ENCODE assay signal across 13 mouse cellular contexts in genomic region chr1:42704981-42705810, GRCm38 (mm10). TPM values are rescaled to one million over a fixed set of nuclear protein-coding genes. Genes with fewer than 3 reads are reported as not detected.
DNase-seq lines count a peak whose midpoint lies in the region; ATAC-seq and TF ChIP-seq lines count a peak whose summit lies in the region.
"Had no signal": no experiment of that assay in that cellular context is flagged by ENCODE, and none has a peak within 500 bp of the region (broad histone marks: within the 10 kb centered on the region; RNA-seq: fewer than 3 reads in every experiment).

No protein-coding gene starts in this region.

- no peak for TF ChIP-seq POLR2A in cortical plate, adult 2 months (IDR thresholded peaks at IDR 0.05; ENCODE audit: extremely low read depth, insufficient read depth, low read length)

- 3% methylated on average over 17 of the region's 17 CpGs for WGBS in forebrain, embryonic 11.5 days
- WGBS in midbrain, embryonic 13.5 days = 4% methylated on average over 17 of the region's 17 CpGs

- H3K27me3 ChIP-seq in forebrain, embryonic 11.5 days (ENCODE audit: control insufficient read depth, insufficient read depth, low read length) = peaks cover 2% of the 10 kb centered on the region; the same call in 1 of the 2 replicates
- 0 out of 2 replicates have a peak, but pooled peaks cover 4% of the 10 kb centered on the region for H3K27me3 ChIP-seq in midbrain, embryonic 13.5 days

- DNase-seq in forebrain, embryonic 11.5 days (ENCODE audit: low spot score) = peak; percentile 62
- DNase-seq in kidney, adult 18-20 months = peak; percentile 62
- DNase-seq in ovary, postnatal 14 days (ENCODE audit: low spot score) = no peak
- DNase-seq in left cerebral cortex, postnatal 4 days = no peak
- DNase-seq: gastrocnemius, postnatal 10 days; heart, postnatal 36 days; layer of hippocampus, postnatal 36 days; right cerebral cortex, postnatal 4 days had no signal

- no peak overlapping the region for H3K4me3 ChIP-seq in cortical plate, adult 2 months (ENCODE audit: insufficient read depth, low read length)
- H3K4me3 ChIP-seq in forebrain, embryonic 11.5 days (ENCODE audit: low read depth, low read length) = peak overlapping the region; percentile 16
- peak overlapping the region; percentile 42 for H3K4me3 ChIP-seq in midbrain, embryonic 13.5 days (replicated peaks)
- H3K4me3 ChIP-seq: liver, embryonic 15.5 days had no signal

- peak overlapping the region; percentile 68 for H3K4me2 ChIP-seq in forebrain, embryonic 11.5 days (ENCODE audit: low read depth, low read length, severe bottlenecking)
- H3K4me2 ChIP-seq in midbrain, embryonic 13.5 days (replicated peaks) = peak overlapping the region; percentile 82
- H3K4me2 ChIP-seq: liver, embryonic 15.5 days had no signal

- no peaks in the 10 kb centered on the region; the same call in 1 of the 2 replicates for H3K4me1 ChIP-seq in cortical plate, adult 2 months (ENCODE audit: control insufficient read depth, insufficient read depth, low read length)
- peaks cover 34% of the 10 kb centered on the region for H3K4me1 ChIP-seq in forebrain, embryonic 11.5 days (replicated peaks; ENCODE audit: control insufficient read depth, insufficient read depth, low read length)
- H3K4me1 ChIP-seq in midbrain, embryonic 13.5 days (replicated peaks) = peaks cover 89% of the 10 kb centered on the region
- H3K4me1 ChIP-seq: liver, embryonic 15.5 days had no signal

- no peaks in the 10 kb centered on the region for H3K9me3 ChIP-seq in forebrain, embryonic 11.5 days (ENCODE audit: control insufficient read depth, low read length)
- H3K9me3 ChIP-seq in midbrain, embryonic 13.5 days = no peaks in the 10 kb centered on the region
- H3K9me3 ChIP-seq: liver, embryonic 15.5 days had no signal

- intact Hi-C loops in left cerebral cortex, postnatal 4 days (cut with DNase I) = loop anchor here (10.0 kb wide), 2 partner anchors 340 to 1820 kb away; no protein-coding TSS in a partner anchor

- 0 out of 2 replicates have a peak, but pooled peaks have one; percentile 6 for ATAC-seq in forebrain, embryonic 11.5 days (replicated peaks; ENCODE audit: low FRiP score)
- no peak for ATAC-seq in midbrain, embryonic 13.5 days
- no peak for ATAC-seq in megakaryocyte, adult 5-6 weeks (ENCODE audit: poor library complexity, severe bottlenecking)
- ATAC-seq in monocyte, adult 5-6 weeks (replicated peaks; ENCODE audit: insufficient number of reproducible peaks, low FRiP score, low TSS enrichment, poor library complexity, severe bottlenecking) = no peak

- H3K9ac ChIP-seq in forebrain, embryonic 11.5 days (ENCODE audit: low read length) = peak overlapping the region; percentile 69
- H3K9ac ChIP-seq in midbrain, embryonic 13.5 days (replicated peaks) = peak overlapping the region; percentile 61
- H3K9ac ChIP-seq: liver, embryonic 15.5 days had no signal

- H3K27ac ChIP-seq in cortical plate, adult 2 months (ENCODE audit: insufficient read depth, low read length) = 0 out of 2 replicates have a peak overlapping the region, but pooled peaks have one; percentile 39
- H3K27ac ChIP-seq in forebrain, embryonic 11.5 days (ENCODE audit: low read depth, low read length) = peak overlapping the region; percentile 91
- peak overlapping the region; percentile 68 for H3K27ac ChIP-seq in midbrain, embryonic 13.5 days
- H3K27ac ChIP-seq: liver, embryonic 15.5 days had no signal

- TF ChIP-seq CTCF in cortical plate, adult 2 months (IDR thresholded peaks at IDR 0.05; ENCODE audit: extremely low read depth, insufficient read depth, low read length) = no peak

- H3K36me3 ChIP-seq in forebrain, embryonic 11.5 days (ENCODE audit: control insufficient read depth, insufficient read depth, low read length) = no peaks in the 10 kb centered on the region
- no peaks in the 10 kb centered on the region for H3K36me3 ChIP-seq in midbrain, embryonic 13.5 days
- H3K36me3 ChIP-seq: liver, embryonic 15.5 days had no signal

RNA-seq across cellular contexts. Expression of gene Pou3f3, which starts 9.6 kb away (rescaled TPM):
- 37.5 and 39.1 TPM in 2 replicates for polyA plus RNA-seq in cortical plate, adult 2 months (2012; rRNA removed)
- polyA plus RNA-seq in forebrain, embryonic 11.5 days (2014; fragmentation: Nextera tagmentation; extraction: Ambion mirVana) = 28.5 and 29.3 TPM in 2 replicates
- 28.2 and 28.4 TPM in 2 replicates for polyA plus RNA-seq in midbrain, embryonic 13.5 days (2015; fragmentation: Nextera tagmentation; extraction: Ambion mirVana)
- total RNA-seq in megakaryocyte, adult 5-6 weeks (2015) = not detected in 2 replicates
- not detected in 2 replicates for total RNA-seq in megakaryocyte, adult 5-6 weeks (2017)
- 100 to 1,000 TPM; 102 to 123 TPM for total RNA-seq in left cerebral cortex, postnatal 4 days (2021)
- total RNA-seq in monocyte, adult 5-6 weeks (2017) = not detected in 3 replicates
- total RNA-seq: heart, postnatal 36 days had no signal

Comparison
In these comparisons a context has a peak if more than half of its experiments do, and no peak if none do; other contexts are left out.
1. H3K27ac ChIP-seq: peak in every context shown above with its lines; median percentile 91 in forebrain, embryonic 11.5 days; 68 in midbrain, embryonic 13.5 days; 39 in cortical plate, adult 2 months.
2. DNase-seq: peak in forebrain, embryonic 11.5 days (single experiment) and kidney, adult 18-20 months (single experiment); none in ovary, postnatal 14 days (single experiment) and left cerebral cortex, postnatal 4 days (single experiment).
3. RNA of gene Pou3f3, which starts 9.6 kb away (total RNA-seq): 102 to 123 TPM in left cerebral cortex, postnatal 4 days; not detected in megakaryocyte, adult 5-6 weeks and not detected in monocyte, adult 5-6 weeks; every median in the first group is over 100 times any median in the second.